8 mouse cellular contexts compared by ENCODE assay signal in genomic region chr17:23785561-23786471, GRCm38 (mm10). TPM values are rescaled to one million over a fixed set of nuclear protein-coding genes. Genes with fewer than 3 reads are reported as not detected.
DNase-seq lines count a peak whose midpoint lies in the region; ATAC-seq and TF ChIP-seq lines count a peak whose summit lies in the region.

TSS of gene Flywch2 (minus strand) at chr17:23786081.

- H3K27ac ChIP-seq in cerebellum, adult 2 months (ENCODE audit: insufficient read depth, low read length), result peak within 1 kb of the TSS; percentile 78
- peak within 1 kb of the TSS; percentile 83 for H3K27ac ChIP-seq in forebrain, postnatal 0 days (ENCODE audit: low read depth, low read length)
- no peak within 1 kb of the TSS for H3K27ac ChIP-seq in liver, postnatal 0 days (ENCODE audit: low read depth)
- H3K27ac ChIP-seq in neural tube, embryonic 13.5 days (replicated peaks), result peak within 1 kb of the TSS; percentile 93
- no peak within 1 kb of the TSS for H3K27ac ChIP-seq in testis, adult 2 months (ENCODE audit: control insufficient read depth, insufficient read depth, low read depth, low read length)

- TF ChIP-seq CTCF in cerebellum, adult 2 months (IDR thresholded peaks at IDR 0.05; ENCODE audit: borderline replicate concordance, insufficient read depth, low read depth, low read length), result no peak
- TF ChIP-seq CTCF in forebrain, postnatal 0 days (IDR thresholded peaks at IDR 0.05; ENCODE audit: low read depth), result no peak; the same call in 1 of the 2 replicates
- TF ChIP-seq CTCF in liver, postnatal 0 days (IDR thresholded peaks at IDR 0.05; ENCODE audit: low read depth), result no peak
- no peak for TF ChIP-seq CTCF in testis, adult 2 months (IDR thresholded peaks at IDR 0.05; ENCODE audit: control insufficient read depth, insufficient read depth, insufficient replicate concordance, low read depth, low read length)

- peak within 1 kb of the TSS; percentile 82 for H3K4me2 ChIP-seq in forebrain, postnatal 0 days (ENCODE audit: low read depth)
- H3K4me2 ChIP-seq in liver, postnatal 0 days (ENCODE audit: low read depth, low read length), result peak within 1 kb of the TSS; percentile 93
- peak within 1 kb of the TSS; percentile 70 for H3K4me2 ChIP-seq in neural tube, embryonic 13.5 days

- WGBS in cerebellum, adult 2 months, result 2% methylated on average over 43 of the region's 43 CpGs
- WGBS in forebrain, postnatal 0 days, result 3% methylated on average over 43 of the region's 43 CpGs
- 6% methylated on average over 40 of the region's 43 CpGs for WGBS in liver, postnatal 0 days (ENCODE audit: insufficient replicate concordance)
- 2% methylated on average over 42 of the region's 43 CpGs for WGBS in neural tube, embryonic 13.5 days

- no peak for TF ChIP-seq EP300 in liver, postnatal 0 days (IDR thresholded peaks at IDR 0.05; ENCODE audit: low read depth)

- peak; percentile 45; the same call in 1 of the 2 replicates for TF ChIP-seq POLR2A in cerebellum, adult 2 months (IDR thresholded peaks at IDR 0.05; ENCODE audit: borderline replicate concordance, insufficient read depth, low read length)
- TF ChIP-seq POLR2A in testis, adult 2 months (IDR thresholded peaks at IDR 0.05; ENCODE audit: control insufficient read depth, low read depth, low read length), result no peak

- H3K4me3 ChIP-seq in cerebellum, adult 2 months (replicated peaks; ENCODE audit: insufficient read depth, low read depth, low read length), result peak within 1 kb of the TSS; percentile 77
- H3K4me3 ChIP-seq in forebrain, postnatal 0 days (ENCODE audit: low read depth, low read length), result peak within 1 kb of the TSS; percentile 59
- peak within 1 kb of the TSS; percentile 57 for H3K4me3 ChIP-seq in liver, postnatal 0 days (ENCODE audit: low read depth, low read length)
- peak within 1 kb of the TSS; percentile 59 for H3K4me3 ChIP-seq in neural tube, embryonic 13.5 days
- H3K4me3 ChIP-seq in testis, adult 2 months (ENCODE audit: control insufficient read depth, low read depth, low read length), result peak within 1 kb of the TSS; percentile 70

- no peaks in the 10 kb centered on the region for H3K27me3 ChIP-seq in cerebellum, adult 2 months (ENCODE audit: control insufficient read depth, insufficient read depth, low read length)
- H3K27me3 ChIP-seq in forebrain, postnatal 0 days (ENCODE audit: insufficient read depth, low read length), result no peaks in the 10 kb centered on the region
- 0 out of 2 replicates have a peak, but pooled peaks cover 3% of the 10 kb centered on the region for H3K27me3 ChIP-seq in liver, postnatal 0 days (ENCODE audit: insufficient read depth, low read length)
- H3K27me3 ChIP-seq in neural tube, embryonic 13.5 days, result no peaks in the 10 kb centered on the region
- H3K27me3 ChIP-seq in testis, adult 2 months (ENCODE audit: control insufficient read depth, insufficient read depth, low read length), result no peaks in the 10 kb centered on the region

- intact Hi-C loops in heart, postnatal 25 days (cut with DNase I), result loop anchor here (5.0 kb wide), 1 partner anchor 39 kb away; the partner anchor contains the start of gene Kremen2

- ATAC-seq in forebrain, postnatal 0 days, result peak; percentile 89
- peak; percentile 81 for ATAC-seq in liver, postnatal 0 days
- peak; percentile 91 for ATAC-seq in neural tube, embryonic 13.5 days (ENCODE audit: low read depth)

- H3K4me1 ChIP-seq in cerebellum, adult 2 months (ENCODE audit: control insufficient read depth, insufficient read depth, low read length), result peaks cover 3% of the 10 kb centered on the region; the same call in 1 of the 2 replicates
- peaks cover 15% of the 10 kb centered on the region for H3K4me1 ChIP-seq in forebrain, postnatal 0 days (ENCODE audit: insufficient read depth)
- H3K4me1 ChIP-seq in liver, postnatal 0 days (ENCODE audit: insufficient read depth), result peaks cover 24% of the 10 kb centered on the region
- peaks cover 30% of the 10 kb centered on the region for H3K4me1 ChIP-seq in neural tube, embryonic 13.5 days (replicated peaks)
- H3K4me1 ChIP-seq in testis, adult 2 months (ENCODE audit: control insufficient read depth, insufficient read depth, low read length), result peaks cover 12% of the 10 kb centered on the region

- DNase-seq in MEL-GATA-1-ER (ENCODE audit: extremely low read depth, low read depth), result peak; percentile 76
- peak; percentile 93 to 96 for DNase-seq in cerebellum, adult 2 months
- DNase-seq in forebrain, postnatal 0 days, result peak; percentile 95
- DNase-seq in heart, postnatal 25 days (ENCODE audit: low spot score), result peak; percentile 49
- DNase-seq in layer of hippocampus, adult 18-20 months (ENCODE audit: low spot score in 2 of 2), result peak; percentile 87 to 93
- DNase-seq in liver, postnatal 0 days, result peak; percentile 81

- no peaks in the 10 kb centered on the region for H3K9me3 ChIP-seq in forebrain, postnatal 0 days (ENCODE audit: low read length)
- H3K9me3 ChIP-seq in liver, postnatal 0 days (ENCODE audit: low read length), result no peaks in the 10 kb centered on the region
- H3K9me3 ChIP-seq in neural tube, embryonic 13.5 days, result no peaks in the 10 kb centered on the region

- H3K9ac ChIP-seq in forebrain, postnatal 0 days, result peak within 1 kb of the TSS; percentile 70
- H3K9ac ChIP-seq in liver, postnatal 0 days (replicated peaks), result peak within 1 kb of the TSS; percentile 64
- H3K9ac ChIP-seq in neural tube, embryonic 13.5 days, result peak within 1 kb of the TSS; percentile 84

- H3K36me3 ChIP-seq in forebrain, postnatal 0 days (ENCODE audit: insufficient read depth), result no peaks in the 10 kb centered on the region
- no peaks in the 10 kb centered on the region for H3K36me3 ChIP-seq in liver, postnatal 0 days (replicated peaks; ENCODE audit: insufficient read depth, low read length)
- H3K36me3 ChIP-seq in neural tube, embryonic 13.5 days, result no peaks in the 10 kb centered on the region
- no peaks in the 10 kb centered on the region for H3K36me3 ChIP-seq in testis, adult 2 months (ENCODE audit: control insufficient read depth, insufficient read depth, low read length)

RNA-seq across cellular contexts. Expression of gene Flywch2, which starts in this region (rescaled TPM):
- 50.5 and 54.8 TPM in 2 replicates for polyA plus RNA-seq in cerebellum, adult 2 months (2012; rRNA removed)
- total RNA-seq in forebrain, postnatal 0 days (2014; rRNA removed), result 55.0 and 69.2 TPM in 2 replicates
- 77.4 and 79.2 TPM in 2 replicates for polyA plus RNA-seq in forebrain, postnatal 0 days (2015; fragmentation: Nextera tagmentation; extraction: Ambion mirVana)
- 1 to 10 TPM in 1 of 2 experiments, under 1 TPM in 1; 0.88 to 1.6 TPM for total RNA-seq in heart, postnatal 25 days (2021)
- total RNA-seq in layer of hippocampus, adult 18-20 months (2021), result 1 to 10 TPM; 8.6 to 8.7 TPM
- polyA plus RNA-seq in liver, postnatal 0 days (2015; fragmentation: Nextera tagmentation; extraction: Ambion mirVana), result 2.3 and 2.4 TPM in 2 replicates
- 60.4 and 66.5 TPM in 2 replicates for polyA plus RNA-seq in neural tube, embryonic 13.5 days (2015; fragmentation: Nextera tagmentation; extraction: Ambion mirVana)
- 11.8 and 14.8 TPM in 2 replicates for polyA plus RNA-seq in testis, adult 2 months (2012; rRNA removed)

Comparison
In these comparisons a context has a peak if more than half of its experiments do, and no peak if none do; other contexts are left out.
1. H3K27ac ChIP-seq: peak in cerebellum, adult 2 months (single experiment), forebrain, postnatal 0 days (single experiment) and neural tube, embryonic 13.5 days (single experiment); none in liver, postnatal 0 days (single experiment) and testis, adult 2 months (single experiment).
2. Peak in every context shown above with its lines, with median percentiles within 50 percentile points of each other: DNase-seq, H3K4me3 ChIP-seq, ATAC-seq, H3K4me2 ChIP-seq and H3K9ac ChIP-seq.